Mouse (Mus musculus): ENCODE data around the gene Nfia.

GRCm38 (mm10) chr4:98008814-98009368 lies 236.4 kb downstream of the Nfia start:
- TF ChIP-seq CTCF (IDR thresholded peaks at IDR 0.05; ENCODE audit: borderline replicate concordance, insufficient read depth, low read depth, low read length) (no peak), POLR2A (IDR thresholded peaks at IDR 0.05; ENCODE audit: borderline replicate concordance, insufficient read depth, low read length) (no peak)
